Mouse (Mus musculus): ENCODE data around the gene Slc16a11. TPM values are rescaled to one million over a fixed set of nuclear protein-coding genes. Genes with fewer than 3 reads are reported as not detected.

Slc16a11 gene
- not detected for polyA plus RNA-seq (2014; fragmentation: Illumina TruSeq; extraction: RNeasy Lipid Tissue Mini Kit (QIAGEN cat#74804); ENCODE audit: low read depth, low replicate concordance)

DNA sequence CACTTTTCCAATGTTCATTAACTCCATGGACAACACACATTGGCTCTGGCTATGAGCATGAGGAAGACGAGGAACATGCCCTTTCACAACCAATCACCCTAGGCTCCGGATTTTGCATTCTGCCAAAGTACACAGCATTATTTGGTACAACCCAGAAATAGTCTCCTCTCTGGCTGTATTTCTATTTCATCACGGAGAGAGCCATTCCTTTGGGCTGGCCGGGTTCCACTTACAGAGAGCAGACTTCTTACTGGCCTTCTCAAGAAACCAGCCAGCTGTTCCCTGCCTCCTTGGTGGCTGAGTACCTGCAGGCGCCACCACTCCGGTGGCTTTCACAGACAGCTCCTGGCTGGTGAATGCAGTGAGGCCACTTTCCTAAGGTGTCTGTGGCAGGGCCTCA, at the start of gene Slc16a11:
TSS of gene Slc16a11 (plus strand) at position 330 of the 400 bp plus-strand sequence.

DNA sequence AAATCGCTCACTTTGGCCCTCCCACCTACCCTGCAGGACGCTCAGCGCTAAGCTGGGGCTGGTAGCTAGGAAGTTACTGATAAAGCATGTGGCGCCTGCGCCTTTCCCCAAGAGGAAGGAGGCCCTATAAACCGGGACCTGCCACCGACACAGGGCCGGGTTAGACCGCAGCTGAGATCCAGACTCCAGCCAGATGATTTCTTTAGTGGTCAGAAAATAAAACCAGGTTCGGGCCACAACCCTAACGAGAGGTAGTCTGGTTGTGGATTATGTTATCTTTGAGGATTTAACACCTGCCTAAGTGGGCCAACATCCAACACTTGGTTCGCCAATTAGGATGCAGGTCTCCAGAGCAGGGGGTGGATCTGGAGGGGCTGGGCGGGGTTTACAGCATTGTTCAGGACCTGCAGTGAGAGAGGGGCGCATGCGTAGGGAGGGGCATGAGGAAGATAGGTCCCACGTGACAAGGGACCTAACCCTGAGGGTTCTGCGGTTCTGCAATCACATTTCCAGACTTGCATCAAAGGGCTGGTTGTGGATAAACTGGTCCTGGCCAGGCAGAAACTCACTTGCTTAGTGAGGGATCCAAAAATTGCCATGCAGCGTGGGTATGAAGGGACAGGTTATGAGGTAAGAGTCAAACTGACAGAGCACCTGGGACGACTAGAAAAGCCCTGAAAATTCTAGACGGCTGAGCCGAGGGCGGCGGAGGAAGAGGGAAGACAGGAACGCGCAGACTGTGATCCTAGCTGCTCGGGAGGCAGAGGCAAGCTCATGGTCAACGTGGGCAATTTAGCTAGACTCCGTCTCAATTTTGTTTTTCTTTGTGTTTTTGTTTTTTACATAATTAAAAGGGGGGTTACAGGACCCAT, 8.4 kb downstream of the Slc16a11 start, which contains the start of gene Slc16a13:
TSS of gene Slc16a13 (minus strand) at position 334 of the 872 bp plus-strand sequence.

GRCm38 (mm10) chr11:70229260-70230010, 16.9 kb downstream of the Slc16a11 start, which contains the start of gene Bcl6b:
TSS of gene Bcl6b (minus strand) at chr11:70229798.

DNA sequence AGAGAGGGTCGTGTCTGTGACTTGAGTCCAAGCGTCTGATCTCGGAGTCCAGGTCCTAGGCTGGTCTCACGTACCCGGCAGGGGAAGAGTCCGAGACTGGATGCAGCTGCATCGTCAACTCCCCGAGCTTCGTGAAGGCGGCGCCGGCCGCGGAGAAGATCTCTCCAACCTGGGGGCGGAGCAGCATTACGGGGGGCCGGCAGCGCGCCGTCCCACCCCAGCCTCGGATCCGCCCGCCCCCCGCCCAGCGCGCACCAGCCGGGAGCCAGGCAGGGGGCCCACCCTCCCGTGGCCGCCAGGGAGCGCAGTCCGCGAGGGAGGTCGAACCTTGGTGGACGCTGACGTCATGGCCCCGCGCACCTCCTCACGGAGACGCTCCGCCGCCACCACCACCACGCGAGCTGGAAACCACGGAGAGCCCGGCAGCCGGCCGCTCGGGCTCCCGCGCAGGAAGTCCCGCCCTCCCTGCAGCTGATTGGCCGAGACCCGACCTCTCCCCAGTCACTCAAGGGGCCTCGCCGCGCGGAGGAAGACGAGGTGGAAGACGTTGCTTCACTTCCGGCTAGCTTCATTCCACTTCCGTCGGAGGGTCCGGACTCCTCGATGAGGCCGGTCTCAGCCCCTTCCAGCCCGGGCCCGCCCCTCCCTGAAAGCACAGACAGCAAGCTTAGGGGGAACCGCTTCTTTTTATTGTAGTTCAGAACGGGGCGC, 25.1 kb downstream of the Slc16a11 start, which contains the start of gene 0610010K14Rik:
TSS of gene 0610010K14Rik (minus strand) at position 458 of the 711 bp plus-strand sequence.

DNA sequence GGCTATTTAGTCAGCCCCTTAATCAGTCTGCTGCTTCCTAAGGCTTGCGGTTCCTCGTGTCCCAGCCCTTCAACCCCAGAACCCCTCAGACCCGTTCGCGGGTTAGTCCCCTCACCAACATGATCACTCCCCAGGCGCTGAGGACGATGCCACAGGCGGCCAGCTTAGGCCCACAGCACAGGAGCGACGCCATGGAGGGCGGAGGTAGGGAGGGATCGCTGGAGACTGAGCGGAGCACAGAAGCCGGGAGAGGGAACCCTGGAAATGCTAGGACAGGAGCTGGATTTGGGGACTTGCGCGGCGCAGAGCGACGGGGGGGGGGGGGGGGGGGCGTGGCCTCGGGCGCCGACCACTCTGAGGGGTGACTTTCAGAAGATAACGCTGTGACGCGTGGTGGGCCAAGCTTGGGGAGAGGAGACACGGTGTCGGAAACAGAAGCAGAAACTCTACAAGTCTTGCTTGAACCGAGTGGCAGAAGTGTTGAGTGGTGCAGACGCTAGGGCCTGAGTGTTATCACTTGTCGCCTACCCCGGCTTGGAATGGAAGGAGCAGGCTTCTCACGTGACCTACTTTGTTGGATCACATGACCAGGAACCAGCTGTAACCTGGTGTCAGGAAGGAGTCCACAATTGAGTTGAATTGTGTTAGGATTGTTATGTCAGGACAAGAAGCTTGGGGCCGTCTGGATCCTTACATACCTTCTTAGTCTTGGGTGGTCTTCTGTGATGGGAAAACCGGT, 27.2 kb downstream of the Slc16a11 start, which contains the start of the genes Gm21988 and Rnasek:
TSS of gene Gm21988 (minus strand) at position 290 of the 739 bp plus-strand sequence.
TSS of gene Rnasek (minus strand) at position 302 of the 739 bp plus-strand sequence.

GRCm38 (mm10) chr11:70254931-70255531, 42.5 kb downstream of the Slc16a11 start, which contains the start of gene Alox12:
TSS of gene Alox12 (minus strand) at chr11:70255353.

Other genes with a start within 250 kb of the Slc16a11 start
- gene Cldn7, start 248.0 kb upstream of the Slc16a11 start, polyA plus RNA-seq (2014; fragmentation: Illumina TruSeq; extraction: RNeasy Lipid Tissue Mini Kit (QIAGEN cat#74804); ENCODE audit: low read depth, low replicate concordance): not detected
- 46.8 TPM for gene Ctdnep1, start 231.6 kb upstream of the Slc16a11 start, polyA plus RNA-seq (2014; fragmentation: Illumina TruSeq; extraction: RNeasy Lipid Tissue Mini Kit (QIAGEN cat#74804); ENCODE audit: low read depth, low replicate concordance)
- 17.4 TPM for gene Elp5, start 230.2 kb upstream of the Slc16a11 start, polyA plus RNA-seq (2014; fragmentation: Illumina TruSeq; extraction: RNeasy Lipid Tissue Mini Kit (QIAGEN cat#74804); ENCODE audit: low read depth, low replicate concordance)
- gene Gabarap, start 221.6 kb upstream of the Slc16a11 start, polyA plus RNA-seq (2014; fragmentation: Illumina TruSeq; extraction: RNeasy Lipid Tissue Mini Kit (QIAGEN cat#74804); ENCODE audit: low read depth, low replicate concordance): 525 TPM
- 20.2 TPM for gene Phf23, start 217.0 kb upstream of the Slc16a11 start, polyA plus RNA-seq (2014; fragmentation: Illumina TruSeq; extraction: RNeasy Lipid Tissue Mini Kit (QIAGEN cat#74804); ENCODE audit: low read depth, low replicate concordance)
- gene Dvl2, start 212.2 kb upstream of the Slc16a11 start, polyA plus RNA-seq (2014; fragmentation: Illumina TruSeq; extraction: RNeasy Lipid Tissue Mini Kit (QIAGEN cat#74804); ENCODE audit: low read depth, low replicate concordance): 0.76 TPM
- gene Acadvl, start 197.3 kb upstream of the Slc16a11 start, polyA plus RNA-seq (2014; fragmentation: Illumina TruSeq; extraction: RNeasy Lipid Tissue Mini Kit (QIAGEN cat#74804); ENCODE audit: low read depth, low replicate concordance): 27.3 TPM
- gene Dlg4, start 195.8 kb upstream of the Slc16a11 start, polyA plus RNA-seq (2014; fragmentation: Illumina TruSeq; extraction: RNeasy Lipid Tissue Mini Kit (QIAGEN cat#74804); ENCODE audit: low read depth, low replicate concordance): 1.6 TPM
- not detected for gene Asgr1, start 158.7 kb upstream of the Slc16a11 start, polyA plus RNA-seq (2014; fragmentation: Illumina TruSeq; extraction: RNeasy Lipid Tissue Mini Kit (QIAGEN cat#74804); ENCODE audit: low read depth, low replicate concordance)
- gene Asgr2, start 120.1 kb upstream of the Slc16a11 start, polyA plus RNA-seq (2014; fragmentation: Illumina TruSeq; extraction: RNeasy Lipid Tissue Mini Kit (QIAGEN cat#74804); ENCODE audit: low read depth, low replicate concordance): not detected
- 2.5 TPM for gene Mgl2, start 82.4 kb upstream of the Slc16a11 start, polyA plus RNA-seq (2014; fragmentation: Illumina TruSeq; extraction: RNeasy Lipid Tissue Mini Kit (QIAGEN cat#74804); ENCODE audit: low read depth, low replicate concordance)
- gene Clec10a, start 56.6 kb upstream of the Slc16a11 start, polyA plus RNA-seq (2014; fragmentation: Illumina TruSeq; extraction: RNeasy Lipid Tissue Mini Kit (QIAGEN cat#74804); ENCODE audit: low read depth, low replicate concordance): not detected
- 2.2 TPM for gene Slc16a13, start 8.3 kb downstream of the Slc16a11 start, polyA plus RNA-seq (2014; fragmentation: Illumina TruSeq; extraction: RNeasy Lipid Tissue Mini Kit (QIAGEN cat#74804); ENCODE audit: low read depth, low replicate concordance)
- 13.0 TPM for gene Bcl6b, start 17.0 kb downstream of the Slc16a11 start, polyA plus RNA-seq (2014; fragmentation: Illumina TruSeq; extraction: RNeasy Lipid Tissue Mini Kit (QIAGEN cat#74804); ENCODE audit: low read depth, low replicate concordance)
- 2.4 TPM for gene 0610010K14Rik, start 25.2 kb downstream of the Slc16a11 start, polyA plus RNA-seq (2014; fragmentation: Illumina TruSeq; extraction: RNeasy Lipid Tissue Mini Kit (QIAGEN cat#74804); ENCODE audit: low read depth, low replicate concordance)
- gene Gm21988, start 27.1 kb downstream of the Slc16a11 start, polyA plus RNA-seq (2014; fragmentation: Illumina TruSeq; extraction: RNeasy Lipid Tissue Mini Kit (QIAGEN cat#74804); ENCODE audit: low read depth, low replicate concordance): 1.9 TPM
- 48.7 TPM for gene Rnasek, start 27.1 kb downstream of the Slc16a11 start, polyA plus RNA-seq (2014; fragmentation: Illumina TruSeq; extraction: RNeasy Lipid Tissue Mini Kit (QIAGEN cat#74804); ENCODE audit: low read depth, low replicate concordance)
- 0.87 TPM for gene Alox12, start 42.6 kb downstream of the Slc16a11 start, polyA plus RNA-seq (2014; fragmentation: Illumina TruSeq; extraction: RNeasy Lipid Tissue Mini Kit (QIAGEN cat#74804); ENCODE audit: low read depth, low replicate concordance)
- gene Alox12e, start 109.9 kb downstream of the Slc16a11 start, polyA plus RNA-seq (2014; fragmentation: Illumina TruSeq; extraction: RNeasy Lipid Tissue Mini Kit (QIAGEN cat#74804); ENCODE audit: low read depth, low replicate concordance): not detected
- gene Alox15, start 139.3 kb downstream of the Slc16a11 start, polyA plus RNA-seq (2014; fragmentation: Illumina TruSeq; extraction: RNeasy Lipid Tissue Mini Kit (QIAGEN cat#74804); ENCODE audit: low read depth, low replicate concordance): not detected
- gene Pelp1, start 197.3 kb downstream of the Slc16a11 start, polyA plus RNA-seq (2014; fragmentation: Illumina TruSeq; extraction: RNeasy Lipid Tissue Mini Kit (QIAGEN cat#74804); ENCODE audit: low read depth, low replicate concordance): 8.9 TPM
- 2.3 TPM for gene Arrb2, start 219.9 kb downstream of the Slc16a11 start, polyA plus RNA-seq (2014; fragmentation: Illumina TruSeq; extraction: RNeasy Lipid Tissue Mini Kit (QIAGEN cat#74804); ENCODE audit: low read depth, low replicate concordance)
- 5.6 TPM for gene Med11, start 239.2 kb downstream of the Slc16a11 start, polyA plus RNA-seq (2014; fragmentation: Illumina TruSeq; extraction: RNeasy Lipid Tissue Mini Kit (QIAGEN cat#74804); ENCODE audit: low read depth, low replicate concordance)
- 0.35 TPM for gene Zmynd15, start 246.7 kb downstream of the Slc16a11 start, polyA plus RNA-seq (2014; fragmentation: Illumina TruSeq; extraction: RNeasy Lipid Tissue Mini Kit (QIAGEN cat#74804); ENCODE audit: low read depth, low replicate concordance)
- gene Cxcl16, start 247.2 kb downstream of the Slc16a11 start, polyA plus RNA-seq (2014; fragmentation: Illumina TruSeq; extraction: RNeasy Lipid Tissue Mini Kit (QIAGEN cat#74804); ENCODE audit: low read depth, low replicate concordance): 10.3 TPM

Data from adrenal gland, adult 10 weeks (tissue).